Mouse (Mus musculus) cerebellum, postnatal 36 days (tissue): ENCODE data around the gene Pafah1b2.

Source experiments
- DNase-seq, 2 experiments: peaks; one replicate each; pipeline ENCODE4 v3.0.0; 2021 to 2022; ENCODE audit warnings: mixed read lengths in 2 of 2

The Pafah1b2 gene

GRCm38 (mm10) chr9:46012091-46013008 is at the start of gene Pafah1b2, which contains the start of gene Sik3:
Gene Pafah1b2 (minus strand): TSS chr9:46012690.
Gene Sik3 (plus strand): TSS chr9:46012820.
- peak; percentile 95 for DNase-seq

DNA sequence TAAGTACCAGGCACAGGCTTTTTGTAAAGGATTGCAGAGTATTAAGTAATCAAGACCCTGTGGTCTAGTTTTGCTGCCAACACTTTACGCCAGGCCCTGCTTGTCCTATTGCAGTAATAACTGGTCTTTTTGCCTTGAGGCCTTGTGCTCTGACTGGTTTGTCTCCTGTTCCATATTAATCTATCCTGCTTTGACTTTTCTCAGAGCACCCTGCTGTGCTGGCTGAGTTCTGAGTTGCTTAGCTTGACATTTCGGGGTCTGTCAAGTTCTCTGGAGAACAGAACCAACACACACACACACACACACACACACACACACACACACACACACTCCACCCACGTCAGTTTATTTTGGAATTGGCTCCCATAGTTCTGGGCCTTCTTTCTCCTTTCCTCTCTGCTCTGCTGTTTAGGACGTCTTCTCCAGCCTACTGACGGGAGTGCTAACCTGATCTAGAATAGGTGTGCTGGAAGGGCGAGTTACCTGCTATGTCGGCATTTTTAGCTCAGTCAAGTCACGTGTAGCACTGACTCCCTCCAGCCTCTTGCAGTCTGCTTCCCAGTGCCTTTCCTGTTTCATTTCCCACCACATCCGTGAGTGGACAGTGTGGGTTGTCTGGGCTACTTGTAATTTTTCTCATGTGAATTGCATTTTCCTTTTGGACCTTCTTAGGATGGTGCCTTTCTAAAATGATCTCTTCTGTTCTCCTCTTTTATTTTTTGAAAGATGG is 49.4 kb upstream of the Pafah1b2 start:
- DNase-seq = peak in 1 of 2 experiments; percentile 46

GRCm38 (mm10) chr9:46060249-46060648 is 47.8 kb upstream of the Pafah1b2 start:
- no peak for DNase-seq

- no peak for DNase-seq
Measured at GRCm38 (mm10) chr9:46058065-46058464, 45.6 kb upstream of the Pafah1b2 start.

- peak; percentile 41 to 54 for DNase-seq
Measured at GRCm38 (mm10) chr9:46053014-46053666, 40.6 kb upstream of the Pafah1b2 start.

DNA sequence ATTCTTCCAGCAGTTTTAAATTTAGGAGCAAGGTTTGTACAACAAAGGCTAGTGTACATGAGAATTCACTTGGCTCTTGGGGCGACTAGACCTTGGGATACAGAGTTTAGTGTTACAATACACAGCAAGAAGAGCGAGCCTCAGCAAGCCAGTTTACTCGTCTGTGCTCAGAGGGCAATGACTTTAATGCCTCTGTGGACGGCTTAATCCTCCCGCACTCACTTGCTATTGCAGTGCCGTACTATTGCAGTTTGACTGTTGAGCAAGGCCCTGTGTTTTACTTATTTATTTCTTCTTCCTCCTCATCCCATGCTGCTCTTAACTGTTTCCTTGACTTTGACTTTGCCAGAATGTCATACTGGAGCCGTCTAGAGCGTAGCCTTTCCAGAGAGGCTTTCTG is 37.7 kb upstream of the Pafah1b2 start:
- DNase-seq = no peak

GRCm38 (mm10) chr9:46049525-46049924 is 37.0 kb upstream of the Pafah1b2 start:
- DNase-seq = no peak

GRCm38 (mm10) chr9:46046724-46047517 is 34.4 kb upstream of the Pafah1b2 start:
- DNase-seq = no peak

DNA sequence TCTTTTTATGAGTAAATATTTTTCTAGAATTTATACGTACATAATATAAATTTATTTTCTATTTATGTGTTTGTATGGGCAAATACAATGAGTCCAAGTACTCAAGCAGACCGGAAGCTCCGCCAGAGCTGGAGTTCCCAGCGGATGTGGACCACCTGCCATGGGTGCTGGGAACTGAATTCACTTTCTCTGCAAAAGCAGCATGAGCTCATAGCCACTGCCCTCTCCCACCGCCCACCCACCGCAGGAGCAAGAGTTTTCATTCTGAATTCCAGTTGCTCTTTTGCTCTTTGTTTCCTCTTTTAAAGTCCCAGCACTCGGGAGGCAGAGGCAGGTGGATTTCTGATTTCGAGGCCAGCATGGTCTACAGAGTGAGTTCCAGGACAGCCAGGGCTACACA is 31.1 kb upstream of the Pafah1b2 start:
- no peak for DNase-seq

DNA sequence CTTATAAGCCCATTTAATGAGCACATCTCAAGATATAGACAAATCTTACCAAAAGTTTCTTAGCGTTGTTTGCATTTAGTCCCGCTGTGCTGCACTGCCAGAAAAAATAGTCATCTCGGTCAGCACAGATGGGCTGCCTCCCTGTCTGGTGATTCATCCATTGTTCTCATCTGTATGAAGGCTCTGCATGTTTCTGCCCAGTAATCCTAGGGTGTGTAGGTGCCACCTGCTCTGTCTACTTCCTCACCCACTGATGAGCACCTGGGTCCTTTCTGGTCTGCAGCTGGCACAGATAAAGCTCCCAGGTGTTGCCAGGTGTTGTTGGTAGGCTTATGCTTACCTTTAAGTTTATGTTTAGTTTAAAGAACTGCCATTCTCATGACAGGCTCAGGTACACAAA is 29.9 kb upstream of the Pafah1b2 start:
- no peak for DNase-seq

GRCm38 (mm10) chr9:46041186-46041585 is 28.7 kb upstream of the Pafah1b2 start:
- DNase-seq = no peak

GRCm38 (mm10) chr9:46038786-46039185 is 26.3 kb upstream of the Pafah1b2 start:
- DNase-seq = no peak

- DNase-seq = no peak
Measured at GRCm38 (mm10) chr9:46036881-46037280, 24.4 kb upstream of the Pafah1b2 start.

GRCm38 (mm10) chr9:46035290-46035871 is 22.9 kb upstream of the Pafah1b2 start:
- no peak for DNase-seq

GRCm38 (mm10) chr9:46033862-46034261 is 21.4 kb upstream of the Pafah1b2 start:
- no peak for DNase-seq

DNA sequence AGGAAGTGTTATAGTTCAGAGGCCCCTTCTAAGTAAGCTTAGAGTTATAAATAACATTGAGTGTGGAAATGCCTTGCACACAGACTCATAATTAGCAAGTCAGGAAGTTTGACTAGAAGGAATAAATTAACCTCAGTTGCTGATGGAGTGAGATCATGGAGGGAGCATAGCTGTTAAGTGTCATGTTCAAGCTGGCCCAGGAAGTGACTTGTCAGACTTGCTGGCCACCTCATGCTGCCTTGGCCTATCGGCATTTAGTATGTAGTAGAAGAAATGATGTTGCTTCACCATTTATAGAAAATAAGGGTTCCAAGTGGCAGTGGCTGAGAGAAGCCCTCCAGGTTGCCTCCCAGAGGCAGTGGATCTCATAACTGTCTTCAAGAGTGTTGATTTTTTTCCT is 20.6 kb upstream of the Pafah1b2 start:
- no peak for DNase-seq

DNA sequence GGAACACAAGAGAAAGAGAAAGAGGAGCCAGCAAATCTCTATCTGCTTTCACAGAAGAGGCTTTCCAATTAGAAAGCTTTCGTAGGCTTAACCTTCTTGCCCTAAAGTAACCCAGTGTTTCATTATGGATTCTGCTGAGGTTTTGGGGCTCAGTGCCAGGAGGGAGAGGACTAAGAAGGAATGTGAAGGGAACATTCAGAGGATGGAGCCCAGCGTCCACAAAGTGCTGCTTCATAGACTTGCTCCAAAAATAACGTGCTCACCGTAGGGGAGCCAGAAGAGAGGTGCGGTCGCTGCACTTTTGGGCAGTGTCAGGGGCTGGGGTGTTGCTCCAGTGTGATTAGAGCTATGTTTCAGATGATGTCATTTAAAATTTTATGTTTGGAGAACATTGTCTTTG is 19.7 kb upstream of the Pafah1b2 start:
- peak in 1 of 2 experiments; percentile 29 for DNase-seq

DNA sequence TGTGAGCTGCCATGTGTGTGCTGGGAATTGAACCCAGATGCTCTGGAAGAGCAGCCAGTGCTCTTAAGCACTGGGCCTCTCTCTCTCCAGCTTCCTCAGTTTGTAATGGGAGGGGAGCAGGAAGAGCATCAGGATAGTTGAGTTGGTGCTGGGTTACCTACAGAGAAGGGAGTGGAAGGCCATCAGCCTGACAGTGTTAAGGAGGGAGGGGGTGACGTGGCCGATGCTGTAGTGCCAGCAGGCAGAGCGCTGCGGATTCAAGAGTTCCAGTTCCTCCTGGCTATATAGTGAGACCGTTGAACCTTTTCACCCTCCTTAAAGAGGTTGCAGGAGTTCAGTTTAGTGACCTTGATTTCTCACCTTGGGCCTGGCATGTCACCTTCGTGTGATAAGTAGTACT is 18.5 kb upstream of the Pafah1b2 start:
- no peak for DNase-seq

GRCm38 (mm10) chr9:46030184-46030583 is 17.7 kb upstream of the Pafah1b2 start:
- DNase-seq = no peak

GRCm38 (mm10) chr9:46029534-46029933 is 17.0 kb upstream of the Pafah1b2 start:
- DNase-seq = no peak

GRCm38 (mm10) chr9:46027994-46028393 is 15.5 kb upstream of the Pafah1b2 start:
- DNase-seq = no peak
